43 mouse cellular contexts compared by ENCODE assay signal in genomic region chr2:163447375-163447774, GRCm38 (mm10). TPM values are rescaled to one million over a fixed set of nuclear protein-coding genes. Genes with fewer than 3 reads are reported as not detected.
"Had no signal": no experiment of that assay in that cellular context is flagged by ENCODE, and none has a peak within 500 bp of the region (broad histone marks: within the 10 kb centered on the region; RNA-seq: fewer than 3 reads in every experiment).

No protein-coding gene starts in this region.

- H3K36me3 ChIP-seq: limb, embryonic 10.5 days; limb, embryonic 12.5 days; limb, embryonic 13.5 days; limb, embryonic 15.5 days; liver, embryonic 12.5 days; liver, embryonic 13.5 days; liver, embryonic 15.5 days; lung, embryonic 15.5 days had no signal

- DNase-seq: left cerebral cortex, postnatal 4 days; liver; liver, embryonic 13.5 days; liver, postnatal 0 days; lung, adult 18-20 months; lung, adult 2 months; lung, embryonic 14.5 days; lung, postnatal 10 days; lung, postnatal 14 days; lung, postnatal 36 days; lung, postnatal 4 days; midbrain, embryonic 14.5 days had no signal

- H3K4me3 ChIP-seq: left cerebral cortex, adult 2 months; limb, embryonic 10.5 days; limb, embryonic 12.5 days; limb, embryonic 13.5 days; limb, embryonic 15.5 days; liver, embryonic 12.5 days; liver, embryonic 13.5 days; liver, embryonic 15.5 days; lung, embryonic 15.5 days; midbrain, embryonic 10.5 days; midbrain, embryonic 12.5 days; midbrain, embryonic 13.5 days; midbrain, embryonic 15.5 days; myocyte had no signal

- ATAC-seq: liver, embryonic 12.5 days; liver, postnatal 0 days; lung, postnatal 0 days; midbrain, embryonic 13.5 days; midbrain, embryonic 15.5 days; midbrain, embryonic 16.5 days had no signal

- H3K27me3 ChIP-seq: limb, embryonic 12.5 days; limb, embryonic 13.5 days; limb, embryonic 15.5 days; liver, embryonic 13.5 days; liver, embryonic 15.5 days; lung, embryonic 15.5 days; midbrain, embryonic 12.5 days; midbrain, embryonic 13.5 days; midbrain, embryonic 15.5 days had no signal

- H3K9me3 ChIP-seq: limb, embryonic 10.5 days; limb, embryonic 12.5 days; limb, embryonic 13.5 days; limb, embryonic 15.5 days; liver, embryonic 12.5 days; liver, embryonic 13.5 days; liver, embryonic 15.5 days; lung, embryonic 15.5 days; midbrain, embryonic 10.5 days; midbrain, embryonic 12.5 days; midbrain, embryonic 13.5 days; midbrain, embryonic 15.5 days had no signal

- H3K4me1 ChIP-seq: limb, embryonic 10.5 days; limb, embryonic 12.5 days; limb, embryonic 13.5 days; limb, embryonic 15.5 days; liver, embryonic 12.5 days; liver, embryonic 13.5 days; liver, embryonic 15.5 days; lung, embryonic 15.5 days; midbrain, embryonic 12.5 days; midbrain, embryonic 15.5 days had no signal

RNA-seq across cellular contexts. Expression of gene Gdap1l1, which starts 9.1 kb away (rescaled TPM):
- total RNA-seq: liver, adult 2 months; megakaryocyte progenitor cell, adult 5-6 weeks; megakaryocyte-erythroid progenitor cell, adult 5-6 weeks; monocyte, adult 5-6 weeks had no signal
- polyA plus RNA-seq: liver, adult 2 months; liver, postnatal 0 days had no signal

RNA-seq across cellular contexts. Expression of gene R3hdml, which starts 44.7 kb away (rescaled TPM):
- total RNA-seq: left cerebral cortex, adult 18-20 months; left cerebral cortex, adult 2 months; left cerebral cortex, adult 8-10 months; left cerebral cortex, postnatal 14 days; left cerebral cortex, postnatal 25 days; left cerebral cortex, postnatal 36 days; liver, adult 2 months; megakaryocyte progenitor cell, adult 5-6 weeks; megakaryocyte-erythroid progenitor cell, adult 5-6 weeks; monocyte, adult 5-6 weeks had no signal
- polyA plus RNA-seq: limb, embryonic 10.5 days; limb, embryonic 11.5 days; limb, embryonic 12.5 days; limb, embryonic 13.5 days; liver, adult 2 months; liver, embryonic 11.5 days; liver, embryonic 12.5 days; liver, embryonic 13.5 days; liver, embryonic 14.5 days; liver, embryonic 15.5 days; liver, embryonic 16.5 days; liver, postnatal 0 days; lung, adult 2 months; lung, embryonic 14.5 days; lung, embryonic 16.5 days; macrophage; midbrain, embryonic 10.5 days; midbrain, embryonic 11.5 days; midbrain, embryonic 12.5 days; midbrain, embryonic 13.5 days; midbrain, embryonic 14.5 days; midbrain, embryonic 15.5 days had no signal

RNA-seq across cellular contexts. Expression of gene Jph2, which starts 49.6 kb away (rescaled TPM):
- total RNA-seq: megakaryocyte progenitor cell, adult 5-6 weeks; megakaryocyte-erythroid progenitor cell, adult 5-6 weeks; monocyte, adult 5-6 weeks had no signal
- polyA plus RNA-seq: macrophage had no signal
